Mouse (Mus musculus) adrenal gland, postnatal 25 days (tissue): ENCODE measurements at regions not wholly inside any gene's neighbourhood (a gene's known extent, or its start where the extent isn't known, plus 50 kb on each side); places are given as distances from the start of the nearest gene placed in this dataset.

Source experiments
- DNase-seq: peaks from one replicate; pipeline ENCODE4 v3.0.0; 2021; ENCODE audit warnings: mixed read lengths

GRCm38 (mm10) chr12:70589315-70589742, 136.4 kb downstream of the Tmx1 start:
- no peak for DNase-seq

GRCm38 (mm10) chr12:70590456-70591050, 137.7 kb downstream of the Tmx1 start:
- no peak for DNase-seq

- DNase-seq: no peak
Measured at GRCm38 (mm10) chr12:70592821-70593220, 139.9 kb downstream of the Tmx1 start.

GRCm38 (mm10) chr12:70598211-70598701, 145.4 kb downstream of the Tmx1 start:
- no peak for DNase-seq

- no peak for DNase-seq
Measured at GRCm38 (mm10) chr12:70599731-70600130, 146.8 kb downstream of the Tmx1 start.

- no peak for DNase-seq
Measured at GRCm38 (mm10) chr12:70603869-70604268, 151.0 kb downstream of the Tmx1 start.

- no peak for DNase-seq
Measured at GRCm38 (mm10) chr12:70608672-70609071, 155.8 kb downstream of the Tmx1 start.

- DNase-seq: no peak
Measured at GRCm38 (mm10) chr12:70609116-70609871, 156.4 kb downstream of the Tmx1 start.

GRCm38 (mm10) chr12:70611891-70612290, 159.0 kb downstream of the Tmx1 start:
- no peak for DNase-seq

GRCm38 (mm10) chr12:70613244-70613643, 160.3 kb downstream of the Tmx1 start:
- no peak for DNase-seq

GRCm38 (mm10) chr12:70614101-70614500, 161.2 kb downstream of the Tmx1 start:
- DNase-seq: no peak

- DNase-seq: no peak
Measured at GRCm38 (mm10) chr12:70614686-70615085, 161.8 kb downstream of the Tmx1 start.

- DNase-seq: no peak
Measured at GRCm38 (mm10) chr12:70615123-70615522, 162.2 kb downstream of the Tmx1 start.

GRCm38 (mm10) chr12:70616049-70616448, 163.2 kb downstream of the Tmx1 start:
- no peak for DNase-seq

GRCm38 (mm10) chr12:70616487-70616886, 163.6 kb downstream of the Tmx1 start:
- DNase-seq: no peak

- no peak for DNase-seq
Measured at GRCm38 (mm10) chr12:70617024-70617423, 164.1 kb downstream of the Tmx1 start.

GRCm38 (mm10) chr12:70617979-70618378, 165.1 kb downstream of the Tmx1 start:
- DNase-seq: no peak

- DNase-seq: no peak
Measured at GRCm38 (mm10) chr12:70619436-70619835, 166.5 kb downstream of the Tmx1 start.

- DNase-seq: no peak
Measured at GRCm38 (mm10) chr12:70622019-70622418, 169.1 kb downstream of the Tmx1 start.

GRCm38 (mm10) chr12:70624298-70624980, 171.5 kb downstream of the Tmx1 start:
- DNase-seq: no peak

GRCm38 (mm10) chr12:70627638-70628037, 174.7 kb downstream of the Tmx1 start:
- DNase-seq: no peak

- DNase-seq: no peak
Measured at GRCm38 (mm10) chr12:70628384-70629365, 175.8 kb downstream of the Tmx1 start.
